Mouse (Mus musculus) heart, embryonic 10.5 days (tissue): ENCODE results near the gene Cers1. TPM values are rescaled to one million over a fixed set of nuclear protein-coding genes. Genes with fewer than 3 reads are reported as not detected.
A peak's percentile ranks its signal among the peaks of the same experiment; 100 is the strongest.

ENCODE experiments used
- DNase-seq: peaks from one replicate; pipeline ENCODE4 v3.0.0-alpha.2; 2017; ENCODE audit warnings: low spot score
- H3K27ac ChIP-seq: fragments of 300-500 bp; sonication (generic); 2 replicates; pipeline ENCODE4 v1.5.1; 2016; ENCODE audit warnings: mild to moderate bottlenecking
- H3K27me3 ChIP-seq: fragments of 300-500 bp; sonication (generic); 2 replicates; pipeline ENCODE4 v1.6.1; 2016; ENCODE audit warnings: mild to moderate bottlenecking; ENCODE audit not compliant: poor library complexity, insufficient read depth, severe bottlenecking
- H3K36me3 ChIP-seq: fragments of 300-500 bp; sonication (generic); 2 replicates; pipeline ENCODE4 v1.6.1; 2016; ENCODE audit warnings: mild to moderate bottlenecking, moderate library complexity
- H3K4me1 ChIP-seq: fragments of 300-500 bp; sonication (generic); 2 replicates; pipeline ENCODE4 v1.6.1; 2016; ENCODE audit warnings: mild to moderate bottlenecking
- H3K4me3 ChIP-seq: fragments of 300-500 bp; sonication (generic); 2 replicates; pipeline ENCODE4 v1.5.1; 2016; ENCODE audit warnings: mild to moderate bottlenecking, moderate library complexity
- H3K9me3 ChIP-seq: fragments of 300-500 bp; sonication (generic); 2 replicates; pipeline ENCODE4 v1.6.1; 2016; ENCODE audit warnings: mild to moderate bottlenecking, moderate library complexity
- WGBS: fragments of 180-500 bp; shearing (Covaris S2); methylation state at CpG from one replicate; pipeline ENCODE4 v1.1.7; 2016; 5-methylcytosine and 5-hydroxymethylcytosine counted together
- polyA plus RNA-seq: library from polyadenylated mRNA; unstranded; fragments of >200 nt; fragmentation: Nextera tagmentation; extraction: Ambion mirVana; gene quantifications from 2 replicates; pipeline ENCODE4 v1.2.1, GENCODE M21; 2016

Cers1 gene
- polyA plus RNA-seq, 1 experiment from 2014 or later, result 1.4 TPM

DNA sequence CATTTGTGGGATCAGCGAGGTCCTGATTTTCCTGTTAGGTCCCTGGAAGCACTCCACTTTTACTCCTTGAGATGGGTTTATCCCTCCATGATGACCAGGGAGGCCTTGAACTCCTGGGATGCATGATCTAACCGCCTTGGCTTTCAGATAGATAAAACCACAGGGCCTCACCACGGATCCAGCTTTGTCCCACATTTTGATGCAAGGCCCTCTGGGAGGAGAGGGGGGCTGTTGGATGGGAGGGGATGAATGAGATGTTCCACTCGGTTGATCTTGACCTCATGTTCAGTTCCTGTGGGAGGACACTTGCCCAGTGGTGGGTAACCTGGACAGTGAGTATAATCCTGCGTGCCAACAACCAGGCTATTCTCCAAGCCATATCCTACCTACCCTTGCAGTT is 31.2 kb upstream of the Cers1 start:
- peaks cover 49% of the 10 kb centered on the region for H3K36me3 ChIP-seq
- WGBS, result 75% methylated on average over 5 of the region's 5 CpGs

DNA sequence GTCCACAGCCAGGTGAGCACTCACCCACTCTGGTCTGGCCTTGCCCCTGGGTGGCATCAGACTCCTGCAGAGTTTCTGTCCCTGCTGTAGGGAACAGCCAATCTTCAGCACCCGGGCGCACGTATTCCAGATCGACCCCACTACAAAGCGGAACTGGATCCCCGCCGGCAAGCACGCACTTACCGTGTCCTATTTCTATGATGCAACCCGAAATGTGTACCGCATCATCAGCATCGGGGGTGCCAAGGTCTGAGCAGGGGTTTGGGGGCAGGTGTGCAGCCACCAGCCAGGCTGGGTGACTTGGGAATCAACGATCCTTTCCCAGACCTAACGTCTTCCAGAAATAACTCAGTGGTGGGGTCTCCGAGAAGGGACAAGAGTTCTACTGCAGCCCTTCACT is 30.3 kb upstream of the Cers1 start:
- peaks cover 57% of the 10 kb centered on the region for H3K36me3 ChIP-seq
- peaks cover 36% of the 10 kb centered on the region for H3K4me1 ChIP-seq
- H3K9me3 ChIP-seq, result no peaks in the 10 kb centered on the region
- H3K27ac ChIP-seq, result no peak overlapping the region
- H3K4me3 ChIP-seq, result no peak overlapping the region
- no peak for DNase-seq
- no peaks in the 10 kb centered on the region for H3K27me3 ChIP-seq
- whole genome bisulfite sequencing, result 94% methylated on average over 15 of the region's 15 CpGs

More for the DNA sequence above, 31.2 kb upstream of the Cers1 start:
- no peak for DNase-seq
- Histone ChIP-seq H3K27me3 (no peaks in the 10 kb centered on the region), H3K4me1 (peaks cover 37% of the 10 kb centered on the region), H3K27ac (no peak overlapping the region), H3K9me3 (no peaks in the 10 kb centered on the region), H3K4me3 (peak overlapping the region; percentile 85; the same call in 1 of the 2 replicates)

DNA sequence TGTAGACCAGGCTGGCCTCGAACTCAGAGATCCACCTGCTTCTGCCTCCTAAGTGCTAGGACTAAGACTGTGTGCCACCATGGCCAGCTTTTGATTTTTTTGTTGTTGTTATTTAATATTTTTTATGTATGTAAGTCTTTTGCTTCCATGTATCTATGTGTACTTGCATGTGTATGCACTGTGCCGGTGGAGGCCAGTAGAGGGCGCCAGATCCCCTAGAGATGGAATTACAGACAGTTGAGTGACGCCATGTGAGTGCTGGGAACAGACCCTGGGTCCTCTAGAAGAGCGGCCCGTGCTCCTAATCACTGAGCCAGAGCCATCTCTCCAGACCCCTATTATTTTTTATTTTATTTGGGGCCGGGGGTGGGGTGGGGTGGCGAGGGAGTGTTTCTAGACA is 28.8 kb upstream of the Cers1 start:
- Histone ChIP-seq H3K27me3 (no peaks in the 10 kb centered on the region), H3K27ac (no peak overlapping the region), H3K4me3 (no peak overlapping the region), H3K36me3 (peaks cover 72% of the 10 kb centered on the region), H3K4me1 (peaks cover 22% of the 10 kb centered on the region), H3K9me3 (no peaks in the 10 kb centered on the region)
- DNase-seq, result no peak
- 90% methylated on average over 8 of the region's 8 CpGs for WGBS

- Histone ChIP-seq H3K27me3 (no peaks in the 10 kb centered on the region), H3K27ac (no peak overlapping the region), H3K4me3 (no peak overlapping the region), H3K36me3 (peaks cover 95% of the 10 kb centered on the region), H3K9me3 (no peaks in the 10 kb centered on the region), H3K4me1 (no peaks in the 10 kb centered on the region)
- 71% methylated on average over 5 of the region's 5 CpGs for WGBS
- DNase-seq, result no peak
Measured at GRCm38 (mm10) chr8:70293988-70294405, 21.6 kb upstream of the Cers1 start.

DNA sequence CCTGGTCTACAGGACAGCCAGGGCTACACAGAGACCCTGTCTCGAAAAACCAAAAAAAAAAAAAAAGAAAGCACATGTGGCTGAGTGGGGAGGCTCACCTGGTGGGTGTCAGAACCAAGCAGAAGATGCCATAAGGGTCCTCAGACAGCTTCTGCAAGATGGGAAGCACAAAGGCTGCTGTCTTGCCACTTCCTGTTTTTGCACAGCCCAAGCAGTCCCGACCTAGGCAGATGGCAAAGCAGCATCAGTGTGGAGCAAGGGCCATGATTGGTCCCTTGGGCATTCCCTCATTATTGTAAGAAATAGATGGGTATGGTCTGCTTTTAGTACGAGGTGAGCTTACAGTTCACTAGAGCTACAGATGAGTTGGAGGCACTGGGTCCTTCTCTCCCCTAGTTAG is 14.7 kb upstream of the Cers1 start:
- no peak overlapping the region for H3K27ac ChIP-seq
- H3K36me3 ChIP-seq, result peaks cover 62% of the 10 kb centered on the region
- 77% methylated on average over 3 of the region's 3 CpGs for WGBS
- H3K9me3 ChIP-seq, result no peaks in the 10 kb centered on the region
- H3K27me3 ChIP-seq, result no peaks in the 10 kb centered on the region
- no peak for DNase-seq
- peaks cover 25% of the 10 kb centered on the region for H3K4me1 ChIP-seq
- H3K4me3 ChIP-seq, result no peak overlapping the region

DNA sequence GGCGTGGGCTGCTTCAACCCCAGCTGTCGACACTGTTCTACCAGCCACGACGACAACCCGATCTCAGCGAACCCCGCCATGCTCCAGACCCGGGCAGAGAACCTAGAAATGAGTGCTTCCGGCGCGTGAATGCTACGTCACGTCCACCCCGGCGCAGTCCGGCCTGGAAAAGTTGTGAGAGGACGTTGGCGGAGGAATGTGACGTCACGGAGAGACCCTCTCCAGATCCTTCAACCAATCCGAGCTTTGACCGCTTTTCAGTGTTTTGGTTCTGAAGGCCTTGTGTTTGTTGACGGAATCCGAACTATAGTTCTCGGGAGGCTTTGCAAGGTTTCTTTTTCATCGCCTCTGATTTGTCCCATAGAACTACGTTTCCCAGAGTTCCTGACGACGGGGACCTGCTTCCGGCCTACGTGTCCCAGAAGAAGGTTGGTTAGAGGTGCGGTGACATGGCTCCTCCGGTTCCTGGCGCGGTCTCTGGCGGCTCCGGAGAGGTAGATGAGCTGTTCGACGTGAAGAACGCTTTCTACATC is 13.2 kb upstream of the Cers1 start, which contains the start of the genes Ddx49 and Cope:
Ddx49 (minus strand) TSS at position 132 of the 533 bp plus-strand sequence.
Cope (plus strand) TSS at position 161 of the 533 bp plus-strand sequence.
- Histone ChIP-seq H3K4me3 (peak within 1 kb of the TSS; percentile 89), H3K36me3 (peaks cover 59% of the 10 kb centered on the region), H3K4me1 (peaks cover 25% of the 10 kb centered on the region), H3K9me3 (no peaks in the 10 kb centered on the region), H3K27me3 (no peaks in the 10 kb centered on the region), H3K27ac (peak within 1 kb of the TSS; percentile 93)
- DNase-seq, result peak; percentile 96
- under 1% methylated on average over 40 of the region's 40 CpGs for WGBS

DNA sequence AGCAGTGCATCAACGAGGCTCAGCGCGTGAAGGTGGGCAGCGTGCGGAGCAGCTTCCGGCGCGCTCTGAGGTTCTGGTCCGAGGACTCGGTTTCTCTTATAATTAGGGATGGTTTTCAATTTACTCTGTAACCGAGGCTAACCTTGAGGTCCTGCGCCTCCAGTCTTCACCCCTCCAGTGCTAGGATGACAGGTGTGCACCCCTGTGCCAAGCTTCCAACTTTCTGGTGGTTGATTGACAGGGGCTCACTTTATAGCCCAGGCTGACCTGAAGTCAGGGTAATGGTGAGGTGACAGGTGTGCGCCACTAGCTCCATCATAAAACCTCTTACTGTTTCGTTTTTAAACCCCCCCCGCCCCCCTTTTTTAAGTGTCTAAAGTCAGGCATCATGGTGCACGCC is 12.7 kb upstream of the Cers1 start:
- peaks cover 59% of the 10 kb centered on the region for H3K36me3 ChIP-seq
- no peaks in the 10 kb centered on the region for H3K9me3 ChIP-seq
- H3K4me3 ChIP-seq, result peak overlapping the region; percentile 89
- peaks cover 25% of the 10 kb centered on the region for H3K4me1 ChIP-seq
- peak; percentile 72 for DNase-seq
- H3K27ac ChIP-seq, result peak overlapping the region; percentile 93
- H3K27me3 ChIP-seq, result no peaks in the 10 kb centered on the region
- WGBS, result 2% methylated on average over 16 of the region's 16 CpGs

DNA sequence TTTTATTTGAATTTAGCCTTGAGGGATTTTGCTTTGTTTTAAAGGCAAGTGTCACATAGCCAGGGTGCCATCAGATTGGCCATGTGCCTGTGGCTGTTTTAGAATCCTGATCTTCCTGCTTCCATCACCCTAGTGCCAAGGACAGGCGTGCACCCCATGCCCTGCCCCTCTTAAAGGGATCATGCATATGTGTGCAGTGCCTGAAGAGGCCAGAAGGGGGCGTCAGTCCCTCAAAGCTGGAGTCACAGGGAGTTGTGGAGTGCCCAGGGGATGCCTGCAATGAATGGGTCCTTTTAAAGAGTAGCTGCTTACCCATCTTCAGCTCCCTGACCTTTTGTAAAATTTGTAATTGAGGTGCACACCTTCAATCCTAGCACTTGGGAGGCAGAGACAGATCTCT is 6.3 kb upstream of the Cers1 start:
- Histone ChIP-seq H3K4me3 (no peak overlapping the region), H3K4me1 (0 out of 2 replicates have a peak, but pooled peaks cover 3% of the 10 kb centered on the region), H3K27ac (no peak overlapping the region), H3K36me3 (peaks cover 89% of the 10 kb centered on the region), H3K27me3 (no peaks in the 10 kb centered on the region), H3K9me3 (no peaks in the 10 kb centered on the region)
- no peak for DNase-seq
- 38% methylated on average over 2 of the region's 2 CpGs for WGBS

DNA sequence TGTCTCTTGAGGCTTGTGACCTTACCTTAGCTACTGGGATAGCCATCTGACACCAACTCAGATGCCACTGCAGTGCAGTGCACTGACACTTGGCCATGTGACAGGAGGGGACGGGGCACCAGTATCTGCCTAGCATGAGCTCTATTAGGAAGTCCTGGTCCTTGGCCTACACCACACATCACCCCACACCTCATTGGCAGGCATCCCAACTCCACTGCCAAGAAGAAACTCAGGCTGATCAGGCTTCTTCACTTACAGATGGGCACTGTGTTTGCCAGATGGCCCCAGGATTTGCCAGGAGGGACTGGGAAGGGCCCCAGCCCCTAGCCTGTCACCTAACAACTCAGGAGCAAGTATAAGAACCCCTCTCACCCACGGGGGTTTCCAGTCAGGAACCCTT is 2.2 kb upstream of the Cers1 start:
- H3K4me1 ChIP-seq, result peaks cover 32% of the 10 kb centered on the region
- H3K4me3 ChIP-seq, result no peak overlapping the region
- no peak overlapping the region for H3K27ac ChIP-seq
- DNase-seq, result no peak
- 84% methylated on average over 2 of the region's 2 CpGs for WGBS
- peaks cover 22% of the 10 kb centered on the region for H3K27me3 ChIP-seq
- H3K9me3 ChIP-seq, result no peaks in the 10 kb centered on the region
- peaks cover 50% of the 10 kb centered on the region for H3K36me3 ChIP-seq

GRCm38 (mm10) chr8:70316511-70317504 is 1.2 kb downstream of the Cers1 start:
- Histone ChIP-seq H3K4me3 (peak overlapping the region; percentile 72), H3K9me3 (no peaks in the 10 kb centered on the region), H3K27ac (0 out of 2 replicates have a peak overlapping the region, but pooled peaks have one; percentile 84), H3K27me3 (peaks cover 25% of the 10 kb centered on the region), H3K4me1 (peaks cover 32% of the 10 kb centered on the region), H3K36me3 (peaks cover 20% of the 10 kb centered on the region)
- 21% methylated on average over 15 of the region's 15 CpGs for WGBS
- DNase-seq, result peak; percentile 81

DNA sequence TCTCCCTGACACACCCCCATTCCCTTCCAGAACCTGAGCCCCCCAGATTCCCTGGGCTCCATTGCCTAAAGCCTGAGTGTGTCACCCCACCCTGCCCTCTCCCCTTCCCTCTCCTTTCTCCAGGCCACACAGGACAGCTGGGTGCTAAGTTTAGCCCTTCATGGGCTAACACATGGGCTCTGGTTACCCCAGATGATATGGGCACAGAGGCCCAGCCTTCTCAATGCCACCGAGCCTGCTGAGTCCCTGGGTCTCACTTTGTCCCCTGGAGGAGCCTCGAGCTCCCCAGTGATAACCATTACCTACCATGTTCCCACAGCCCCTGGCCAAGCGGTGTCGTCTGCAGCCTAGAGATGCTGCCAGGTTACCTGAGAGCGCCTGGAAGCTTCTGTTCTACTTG is 2.3 kb downstream of the Cers1 start:
- Histone ChIP-seq H3K4me1 (peaks cover 32% of the 10 kb centered on the region), H3K4me3 (no peak overlapping the region), H3K9me3 (no peaks in the 10 kb centered on the region), H3K27me3 (peaks cover 25% of the 10 kb centered on the region), H3K27ac (0 out of 2 replicates have a peak overlapping the region, but pooled peaks have one; percentile 24), H3K36me3 (peaks cover 9% of the 10 kb centered on the region)
- WGBS, result 78% methylated on average over 5 of the region's 5 CpGs
- no peak for DNase-seq

GRCm38 (mm10) chr8:70323716-70324115 is 8.1 kb downstream of the Cers1 start:
- peaks cover 3% of the 10 kb centered on the region; the same call in 1 of the 2 replicates for H3K4me1 ChIP-seq
- H3K27ac ChIP-seq, result no peak overlapping the region
- no peak overlapping the region for H3K4me3 ChIP-seq
- H3K36me3 ChIP-seq, result peaks cover 8% of the 10 kb centered on the region; the same call in 1 of the 2 replicates
- H3K27me3 ChIP-seq, result peaks cover 9% of the 10 kb centered on the region; the same call in 1 of the 2 replicates
- H3K9me3 ChIP-seq, result no peaks in the 10 kb centered on the region
- 83% methylated on average over 3 of the region's 3 CpGs for WGBS
- no peak for DNase-seq

DNA sequence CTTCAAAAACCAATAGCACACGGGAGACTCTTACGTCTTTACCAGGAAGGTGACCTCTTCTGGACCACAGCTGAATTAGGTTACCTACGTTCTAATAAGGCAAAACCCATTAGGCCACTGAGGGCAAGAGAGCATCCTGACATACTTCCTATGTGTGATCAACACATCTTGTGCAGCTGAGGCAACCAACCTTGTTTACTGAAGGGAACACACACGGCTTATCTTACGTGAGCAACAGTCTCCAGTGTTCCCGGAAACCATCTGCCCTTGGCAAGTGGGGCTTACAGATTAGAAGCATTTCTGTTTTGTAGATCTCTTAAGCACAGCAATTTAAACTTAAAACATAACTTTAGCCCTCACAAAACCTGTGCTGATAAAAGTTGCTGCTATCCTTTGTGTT is 11.9 kb downstream of the Cers1 start:
- Histone ChIP-seq H3K36me3 (peaks cover 26% of the 10 kb centered on the region), H3K27ac (peak overlapping the region; percentile 50; the same call in 1 of the 2 replicates)
- 87% methylated on average over 6 of the region's 6 CpGs for WGBS

More for the DNA sequence above, 11.9 kb downstream of the Cers1 start:
- H3K4me1 ChIP-seq, result peaks cover 32% of the 10 kb centered on the region
- H3K27me3 ChIP-seq, result peaks cover 31% of the 10 kb centered on the region; the same call in 1 of the 2 replicates
- peak; percentile 87 for DNase-seq
- no peak overlapping the region for H3K4me3 ChIP-seq
- no peaks in the 10 kb centered on the region for H3K9me3 ChIP-seq
